Mouse (Mus musculus) c-Kit-negative CD71-positive TER-119-positive erythroid progenitor cells, embryonic 14.5 days (primary cell): Measurements from ENCODE around the gene Enkd1.

Experiments
- DNase-seq: peaks from one replicate; pipeline ENCODE4 v3.0.0-alpha.2; 2013; ENCODE audit warnings: low read depth, low spot score

Enkd1 gene

GRCm38 (mm10) chr8:105661167-105661566, 46.8 kb downstream of the Enkd1 start:
- DNase-seq, result no peak

- no peak for DNase-seq
Measured at GRCm38 (mm10) chr8:105657641-105658040, 50.4 kb downstream of the Enkd1 start.
